Mouse (Mus musculus): ENCODE measurements around the gene Tmem212. TPM values are rescaled to one million over a fixed set of nuclear protein-coding genes. Genes with fewer than 3 reads are reported as not detected.
A peak's percentile ranks its signal among the peaks of the same experiment; 100 is the strongest.
"Not testable (repeated sequence)": the region's sequence is repeated elsewhere in the genome, so short reads cannot be mapped to it uniquely, and the experiment has no call there.

The Tmem212 gene
- not detected for polyA plus RNA-seq (2012; fragmentation: generic; extraction: Trizol)
- long read RNA-seq, experiment 1: 0 reads
- long read RNA-seq, experiment 2: 0 reads

DNA sequence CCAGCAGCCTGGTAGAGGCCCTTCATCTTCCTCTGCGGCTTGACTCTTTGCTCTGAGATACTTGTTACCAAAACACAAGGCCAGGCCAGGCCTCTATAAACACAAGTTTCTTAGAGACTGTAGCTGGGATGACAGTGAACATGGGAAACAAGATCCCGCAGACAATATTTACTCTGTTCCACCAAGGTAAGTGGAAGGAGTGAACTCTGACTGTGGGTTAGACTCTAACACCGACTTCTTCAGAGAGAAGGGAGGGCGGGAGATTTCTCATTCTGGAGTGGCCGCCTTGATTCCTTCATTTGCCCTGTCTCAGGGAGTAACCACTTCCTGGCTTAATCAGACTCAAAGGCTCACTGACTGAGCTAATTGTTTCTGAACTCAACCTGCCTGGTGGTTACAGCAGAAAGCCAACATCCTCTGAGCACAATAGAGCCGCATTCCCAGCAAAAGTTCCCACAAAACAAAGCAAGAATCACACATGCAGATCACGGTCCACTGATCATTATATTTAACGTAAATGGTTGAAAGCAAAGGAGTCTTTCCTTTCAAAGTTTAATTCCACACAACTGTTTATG lies at the start of gene Tmem212:
Gene Tmem212 (minus strand): TSS at position 51 of the 575 bp plus-strand sequence.
- H3K79me2 ChIP-seq (ENCODE audit: control insufficient read depth, insufficient read depth): no peaks in the 10 kb centered on the region
- H3K79me3 ChIP-seq (ENCODE audit: low read depth): no peaks in the 10 kb centered on the region
- no peaks in the 10 kb centered on the region for H3K36me3 ChIP-seq (ENCODE audit: control insufficient read depth, insufficient read depth)
- no peaks in the 10 kb centered on the region for H3K27me3 ChIP-seq (ENCODE audit: control insufficient read depth, insufficient read depth, insufficient read length)
- no peak for TF ChIP-seq USF1 (IDR thresholded peaks at IDR 0.05; ENCODE audit: low read depth)
- no peak for TF ChIP-seq MYOD1 (IDR thresholded peaks at IDR 0.05; ENCODE audit: control insufficient read depth, insufficient read length, low read depth)
- TF ChIP-seq FOSL1 (IDR thresholded peaks at IDR 0.05; ENCODE audit: insufficient read depth, low read length, poor library complexity, severe bottlenecking): no peak
- TF ChIP-seq CTCF (IDR thresholded peaks at IDR 0.05; ENCODE audit: control insufficient read depth, insufficient read depth, insufficient read length): no peak
- no peak for TF ChIP-seq MAX (IDR thresholded peaks at IDR 0.05)
- TF ChIP-seq CEBPB (IDR thresholded peaks at IDR 0.05; ENCODE audit: low read depth): no peak
- no peak for TF ChIP-seq MYOG (IDR thresholded peaks at IDR 0.05; ENCODE audit: control insufficient read depth, extremely low read depth, insufficient read length)
- no peak within 1 kb of the TSS for H3K4me3 ChIP-seq (ENCODE audit: insufficient read depth, poor library complexity, severe bottlenecking)
- no peak within 1 kb of the TSS for H3ac ChIP-seq (ENCODE audit: control insufficient read depth, insufficient read length, low read depth)

DNA sequence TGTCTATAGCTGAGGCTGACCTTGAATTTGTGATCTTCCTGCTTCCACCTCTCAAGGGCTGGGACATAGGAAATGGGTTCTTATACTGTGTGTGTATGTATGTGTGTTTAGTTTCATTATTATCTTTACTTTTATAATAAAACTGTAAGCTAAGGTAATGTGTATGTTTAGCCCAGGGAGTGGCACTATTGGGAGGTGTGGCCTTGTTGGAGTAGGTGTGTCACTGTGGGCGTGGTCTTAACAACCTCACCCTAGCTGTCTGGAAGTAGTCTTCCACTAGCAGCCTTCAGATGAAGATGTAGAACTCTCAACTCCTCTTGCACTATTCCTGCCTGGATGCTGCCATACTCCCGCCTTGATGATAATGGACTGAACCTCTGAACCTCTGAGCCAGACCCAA lies 49.2 kb upstream of the Tmem212 start:
- not testable (repeated sequence) for H3K27me3 ChIP-seq (ENCODE audit: control insufficient read depth, insufficient read depth, insufficient read length); H3K36me3 ChIP-seq (ENCODE audit: control insufficient read depth, insufficient read depth); H3K4me3 ChIP-seq (ENCODE audit: insufficient read depth, poor library complexity, severe bottlenecking); H3K79me3 ChIP-seq (ENCODE audit: low read depth); H3ac ChIP-seq (ENCODE audit: control insufficient read depth, insufficient read length, low read depth); H3K79me2 ChIP-seq (ENCODE audit: control insufficient read depth, insufficient read depth)

DNA sequence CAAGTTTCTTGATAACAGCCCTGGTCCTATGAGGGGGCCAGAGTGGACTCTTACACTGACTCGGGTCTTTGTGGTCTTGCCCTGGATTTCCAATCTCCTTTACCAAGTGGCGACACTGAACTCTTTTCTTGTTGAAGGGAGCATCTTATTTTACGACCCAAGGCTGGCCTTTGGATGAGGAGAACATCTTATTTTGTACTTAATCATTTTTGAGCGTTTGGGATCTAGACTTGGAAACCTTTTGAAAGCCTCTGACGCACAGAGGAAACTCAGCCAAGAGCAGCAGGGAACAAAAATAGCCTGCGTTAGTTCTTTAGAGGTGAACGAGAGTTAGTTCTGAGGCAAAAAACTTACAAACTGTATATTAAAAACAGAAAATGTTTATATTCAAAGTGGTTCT lies 46.8 kb upstream of the Tmem212 start:
- TF ChIP-seq MAX (IDR thresholded peaks at IDR 0.05) (no peak), USF1 (IDR thresholded peaks at IDR 0.05; ENCODE audit: low read depth) (no peak), CEBPB (IDR thresholded peaks at IDR 0.05; ENCODE audit: low read depth) (no peak), FOSL1 (IDR thresholded peaks at IDR 0.05; ENCODE audit: insufficient read depth, low read length, poor library complexity, severe bottlenecking) (no peak), MYOD1 (IDR thresholded peaks at IDR 0.05; ENCODE audit: control insufficient read depth, insufficient read length, low read depth) (no peak), CTCF (IDR thresholded peaks at IDR 0.05; ENCODE audit: control insufficient read depth, insufficient read depth, insufficient read length) (no peak), MYOG (IDR thresholded peaks at IDR 0.05; ENCODE audit: control insufficient read depth, extremely low read depth, insufficient read length) (no peak)
- Histone ChIP-seq H3K27me3 (ENCODE audit: control insufficient read depth, insufficient read depth, insufficient read length) (no peaks in the 10 kb centered on the region), H3K79me3 (ENCODE audit: low read depth) (no peaks in the 10 kb centered on the region), H3K36me3 (ENCODE audit: control insufficient read depth, insufficient read depth) (no peaks in the 10 kb centered on the region), H3ac (ENCODE audit: control insufficient read depth, insufficient read length, low read depth) (no peak overlapping the region), H3K79me2 (ENCODE audit: control insufficient read depth, insufficient read depth) (no peaks in the 10 kb centered on the region), H3K4me3 (ENCODE audit: insufficient read depth, poor library complexity, severe bottlenecking) (no peak overlapping the region)

DNA sequence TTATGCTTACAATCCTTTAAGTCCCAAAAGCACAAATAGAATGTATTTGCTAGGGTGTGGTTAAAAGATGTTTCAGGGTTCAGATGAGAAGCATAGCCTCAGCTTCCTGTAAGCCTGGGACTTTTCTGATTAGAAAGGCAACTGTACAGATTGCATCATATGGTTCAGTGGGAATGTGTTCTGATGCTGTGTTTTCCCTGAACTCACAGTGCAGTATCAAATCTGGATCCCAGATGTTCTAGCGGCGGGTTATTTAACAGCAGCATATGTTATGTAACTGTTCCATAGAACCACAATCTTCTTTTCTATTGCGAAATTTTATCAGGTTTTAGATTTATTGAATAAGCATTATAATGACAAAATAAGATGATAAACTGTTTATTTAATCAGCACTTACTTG lies 45.5 kb upstream of the Tmem212 start:
- no peaks in the 10 kb centered on the region for H3K27me3 ChIP-seq (ENCODE audit: control insufficient read depth, insufficient read depth, insufficient read length)
- no peaks in the 10 kb centered on the region for H3K79me2 ChIP-seq (ENCODE audit: control insufficient read depth, insufficient read depth)
- no peaks in the 10 kb centered on the region for H3K79me3 ChIP-seq (ENCODE audit: low read depth)
- H3K36me3 ChIP-seq (ENCODE audit: control insufficient read depth, insufficient read depth): no peaks in the 10 kb centered on the region
- no peak for TF ChIP-seq MAX (IDR thresholded peaks at IDR 0.05)
- TF ChIP-seq USF1 (IDR thresholded peaks at IDR 0.05; ENCODE audit: low read depth): no peak
- TF ChIP-seq MYOG (IDR thresholded peaks at IDR 0.05; ENCODE audit: control insufficient read depth, extremely low read depth, insufficient read length): no peak
- no peak for TF ChIP-seq MYOD1 (IDR thresholded peaks at IDR 0.05; ENCODE audit: control insufficient read depth, insufficient read length, low read depth)
- no peak for TF ChIP-seq FOSL1 (IDR thresholded peaks at IDR 0.05; ENCODE audit: insufficient read depth, low read length, poor library complexity, severe bottlenecking)
- no peak for TF ChIP-seq CTCF (IDR thresholded peaks at IDR 0.05; ENCODE audit: control insufficient read depth, insufficient read depth, insufficient read length)
- no peak for TF ChIP-seq CEBPB (IDR thresholded peaks at IDR 0.05; ENCODE audit: low read depth)
- H3ac ChIP-seq (ENCODE audit: control insufficient read depth, insufficient read length, low read depth): no peak overlapping the region
- H3K4me3 ChIP-seq (ENCODE audit: insufficient read depth, poor library complexity, severe bottlenecking): no peak overlapping the region

DNA sequence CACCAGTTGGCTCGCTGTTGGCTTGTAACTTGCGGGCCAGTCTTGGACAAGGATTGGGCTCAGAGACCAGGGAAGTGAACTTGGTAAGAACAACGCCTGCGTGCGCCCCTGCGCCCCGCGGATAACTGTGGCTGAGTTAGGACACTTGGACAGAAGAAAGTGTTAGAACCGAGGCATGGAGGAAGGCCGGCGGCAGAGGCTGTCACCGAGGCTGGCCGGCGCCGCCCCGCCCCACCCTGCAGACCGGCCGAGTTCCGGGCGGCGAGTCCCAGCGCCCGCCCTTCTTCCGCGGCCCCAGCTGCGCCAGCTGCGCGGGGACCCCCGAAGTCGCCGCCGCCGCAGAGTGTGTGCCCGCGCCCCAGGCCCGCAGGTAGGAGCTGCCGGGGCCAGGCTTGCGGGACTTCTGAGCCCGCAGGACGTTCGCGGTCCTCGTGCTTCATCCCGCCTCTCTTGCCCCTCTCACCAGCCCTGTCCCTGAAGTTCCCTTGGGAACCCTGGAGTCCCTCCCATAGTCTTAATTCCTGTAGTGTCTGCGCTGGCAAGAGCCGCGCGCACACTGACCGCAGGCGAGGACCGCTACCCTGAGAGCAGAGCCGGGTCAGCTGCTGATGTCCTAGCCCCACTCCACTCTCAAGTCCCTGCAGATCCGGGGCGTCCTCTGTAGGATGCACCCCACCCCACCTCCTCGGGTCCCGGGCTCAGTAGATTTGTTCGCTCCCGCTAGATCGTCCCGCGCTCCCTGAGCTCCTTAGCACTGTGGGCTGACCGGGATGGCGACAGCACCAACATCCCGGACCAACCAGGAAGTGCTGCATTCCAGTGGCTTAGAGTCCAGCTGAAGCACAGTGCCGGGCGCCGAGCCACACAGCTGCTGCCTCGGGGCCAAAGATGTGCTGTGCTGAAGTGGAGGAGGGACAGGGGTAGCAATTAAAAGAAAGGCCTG lies 42.5 kb upstream of the Tmem212 start, which contains the start of gene Pld1:
Gene Pld1 (plus strand): TSS at position 315 of the 943 bp plus-strand sequence.
- no peaks in the 10 kb centered on the region for H3K79me2 ChIP-seq (ENCODE audit: control insufficient read depth, insufficient read depth)
- H3K27me3 ChIP-seq (ENCODE audit: control insufficient read depth, insufficient read depth, insufficient read length): no peaks in the 10 kb centered on the region
- peak within 1 kb of the TSS; percentile 34 for H3K4me3 ChIP-seq (ENCODE audit: insufficient read depth, poor library complexity, severe bottlenecking)
- H3K79me3 ChIP-seq (ENCODE audit: low read depth): no peaks in the 10 kb centered on the region
- no peaks in the 10 kb centered on the region for H3K36me3 ChIP-seq (ENCODE audit: control insufficient read depth, insufficient read depth)
- H3ac ChIP-seq (ENCODE audit: control insufficient read depth, insufficient read length, low read depth): peak within 1 kb of the TSS; percentile 69
- TF ChIP-seq CEBPB (IDR thresholded peaks at IDR 0.05; ENCODE audit: low read depth) (no peak), FOSL1 (IDR thresholded peaks at IDR 0.05; ENCODE audit: insufficient read depth, low read length, poor library complexity, severe bottlenecking) (no peak), USF1 (IDR thresholded peaks at IDR 0.05; ENCODE audit: low read depth) (no peak), MAX (IDR thresholded peaks at IDR 0.05) (peak; percentile 72), MYOG (IDR thresholded peaks at IDR 0.05; ENCODE audit: control insufficient read depth, extremely low read depth, insufficient read length) (no peak), CTCF (IDR thresholded peaks at IDR 0.05; ENCODE audit: control insufficient read depth, insufficient read depth, insufficient read length) (no peak), MYOD1 (IDR thresholded peaks at IDR 0.05; ENCODE audit: control insufficient read depth, insufficient read length, low read depth) (peak; percentile 69)

Measured in C2C12 (cell line).